Comparison of ENCODE assay signal across 1 mouse cellular context in the genomic region with DNA sequence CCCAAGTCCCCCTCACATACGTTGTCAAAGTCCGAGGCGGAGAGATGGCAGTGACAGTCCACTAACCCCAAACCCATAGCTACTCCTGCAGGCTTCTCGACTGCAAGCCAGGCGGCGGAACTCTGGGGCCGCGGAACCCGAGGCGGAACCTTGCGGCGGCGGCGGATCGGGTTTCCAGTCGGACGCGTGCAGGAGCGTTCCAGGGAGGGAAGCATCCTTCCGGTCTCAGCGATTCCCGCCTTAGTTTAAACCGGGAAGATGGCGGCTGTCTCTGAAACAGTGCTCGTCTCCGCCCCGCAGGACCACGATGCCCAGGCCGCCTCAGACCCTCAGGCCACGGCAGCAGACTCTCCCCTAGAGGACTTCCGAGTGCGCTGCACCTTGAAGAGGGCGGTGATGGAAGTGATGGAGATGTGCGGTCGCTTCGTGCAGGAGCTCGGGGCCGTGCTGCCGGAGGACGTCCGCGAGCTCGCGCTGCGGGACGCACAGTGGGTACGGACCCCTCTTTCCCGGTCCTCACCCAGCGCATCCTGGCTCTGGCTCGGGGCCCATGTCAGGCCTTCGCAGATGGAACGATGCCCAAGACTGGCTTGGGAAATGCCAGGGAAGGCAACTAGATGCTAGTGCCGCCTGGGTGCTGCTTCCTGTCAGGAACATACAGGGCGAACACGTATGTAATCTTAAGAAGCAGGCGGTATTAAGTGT.
A peak's percentile ranks its signal among the peaks of the same experiment; 100 is the strongest.
TF ChIP-seq lines count a peak whose summit lies in the region.

A gene (minus strand): TSS at position 152 of the 705 bp plus-strand sequence.
A gene (plus strand): TSS at position 232 of the 705 bp plus-strand sequence.

TF ChIP-seq in CH12.LX, 34 proteins besides CTCF, POLR2A, EP300 and RAD21 (continued from another document):
- TF ChIP-seq GABPA (IDR thresholded peaks at IDR 0.05; ENCODE audit: insufficient replicate concordance, low read depth, low read length) (peak; percentile 19; the same call in 1 of the 2 replicates), MAFK (IDR thresholded peaks at IDR 0.05; ENCODE audit: insufficient replicate concordance, low read length) (no peak), MXI1 (IDR thresholded peaks at IDR 0.05; ENCODE audit: low read depth, low read length) (peak; percentile 95), HCFC1 (IDR thresholded peaks at IDR 0.05; ENCODE audit: low read depth, low read length) (peak; percentile 94), USF2 (conservative IDR thresholded peaks at IDR 0.05; ENCODE audit: low read depth, low read length) (no peak), ZC3H11A (IDR thresholded peaks at IDR 0.05; ENCODE audit: low read depth, low read length) (no peak), MEF2A (IDR thresholded peaks at IDR 0.05; ENCODE audit: borderline replicate concordance, low read depth, low read length) (peak; percentile 82), POLR2AphosphoS2 (IDR thresholded peaks at IDR 0.05; ENCODE audit: low read depth, low read length) (peak; percentile 61; the same call in 1 of the 2 replicates), JUN (IDR thresholded peaks at IDR 0.05; ENCODE audit: insufficient read depth, low read depth, low read length) (no peak), USF1 (IDR thresholded peaks at IDR 0.05; ENCODE audit: low read depth, low read length) (no peak), ETS1 (conservative IDR thresholded peaks at IDR 0.05; ENCODE audit: low read depth, low read length) (no peak), ZMIZ1 (IDR thresholded peaks at IDR 0.05; ENCODE audit: low read depth, low read length) (peak; percentile 59), JUND (conservative IDR thresholded peaks at IDR 0.05; ENCODE audit: low read depth, low read length) (no peak), PAX5 (IDR thresholded peaks at IDR 0.05; ENCODE audit: low read length) (no peak), MYC (IDR thresholded peaks at IDR 0.05; ENCODE audit: low read depth, low read length) (peak; percentile 62), ZKSCAN1 (IDR thresholded peaks at IDR 0.05; ENCODE audit: borderline replicate concordance, low read depth, low read length) (no peak), BHLHE40 (IDR thresholded peaks at IDR 0.05; ENCODE audit: low read depth, low read length) (no peak; the same call in 1 of the 2 replicates), CHD2 (IDR thresholded peaks at IDR 0.05; ENCODE audit: low read length) (peak; percentile 57; the same call in 1 of the 2 replicates), NRF1 (IDR thresholded peaks at IDR 0.05; ENCODE audit: low read depth, low read length) (peak; percentile 65), KAT2A (IDR thresholded peaks at IDR 0.05; ENCODE audit: insufficient replicate concordance, low read length) (peak; percentile 93), MAZ (IDR thresholded peaks at IDR 0.05; ENCODE audit: low read depth, low read length) (peak; percentile 78), TBP (conservative IDR thresholded peaks at IDR 0.05; ENCODE audit: low read depth, low read length) (peak; percentile 91), RCOR1 (conservative IDR thresholded peaks at IDR 0.05; ENCODE audit: low read depth, low read length) (peak; percentile 33; the same call in 1 of the 2 replicates)
